Mouse (Mus musculus): Measurements from ENCODE around the gene Trp53tg5.

Trp53tg5 gene

GRCm38 (mm10) chr2:164494126-164494525, 20.6 kb upstream of the Trp53tg5 start:
- no peak for DNase-seq

DNA sequence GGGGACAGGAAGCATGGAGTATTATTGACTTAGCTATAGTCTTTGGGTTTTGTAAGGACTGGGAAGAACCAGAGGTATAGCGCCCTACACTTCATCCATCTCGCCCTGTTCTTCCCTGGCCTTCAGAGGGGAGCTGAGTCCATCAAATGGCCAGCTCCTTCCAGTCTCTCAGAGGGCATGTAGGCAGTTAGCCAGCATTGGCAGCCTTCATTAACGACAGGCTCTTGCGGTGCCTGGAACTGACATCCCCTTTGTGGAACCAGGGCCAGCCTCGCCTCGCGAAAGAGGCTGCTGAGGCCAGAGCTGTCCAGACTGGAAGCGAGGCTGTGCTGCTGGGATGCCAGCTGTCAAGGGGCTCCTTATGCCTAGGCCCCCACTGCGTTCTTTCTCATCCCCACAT, 14.3 kb upstream of the Trp53tg5 start:
- DNase-seq, result peak; percentile 22

- DNase-seq, result no peak
These were observed 13.6 kb upstream of the Trp53tg5 start for GRCm38 (mm10) chr2:164487115-164487527.

DNA sequence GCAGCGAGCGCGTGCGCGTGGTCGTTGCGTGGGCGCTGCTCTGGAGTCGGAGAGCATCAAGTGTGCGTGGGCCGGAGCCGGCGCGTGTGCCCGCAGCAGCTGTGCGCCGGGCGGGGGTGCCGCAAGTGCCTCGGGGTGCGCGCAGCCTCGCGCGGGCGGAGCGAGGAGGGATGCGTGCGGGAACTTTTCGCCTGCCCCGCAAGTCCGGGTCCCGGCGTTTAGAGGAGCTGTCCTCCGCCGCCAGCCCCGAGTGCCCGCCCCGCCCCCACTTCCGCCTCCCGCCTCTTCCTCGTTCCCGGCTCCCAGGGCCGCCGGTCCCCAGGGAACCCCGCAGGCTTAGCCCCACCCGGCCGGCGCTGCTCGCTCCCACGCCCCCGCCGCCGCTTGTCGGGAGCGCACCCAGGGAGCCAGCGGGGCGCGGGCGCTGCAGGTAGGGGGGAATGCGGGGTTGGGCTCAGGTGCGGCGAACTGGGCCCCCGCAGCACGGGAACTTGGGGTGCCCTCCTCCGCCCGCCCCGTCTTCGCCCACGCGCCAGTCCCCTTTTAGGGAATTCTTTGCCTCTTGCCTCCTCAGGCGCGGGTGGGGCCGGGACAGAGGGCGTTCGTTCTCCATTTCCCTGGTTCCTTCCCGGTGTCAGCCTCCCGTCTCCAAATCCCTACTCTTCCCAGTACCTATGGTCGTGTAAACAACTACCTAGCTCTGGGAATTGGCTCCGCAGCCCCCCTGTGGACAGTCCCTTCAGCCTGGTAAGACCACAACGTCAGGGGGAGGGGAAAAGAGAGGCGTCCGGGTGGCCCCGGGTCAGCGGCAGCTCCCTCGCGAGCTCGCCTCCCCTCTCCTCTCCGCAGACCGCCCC, 13.0 kb upstream of the Trp53tg5 start:
- DNase-seq, result peak; percentile 86

GRCm38 (mm10) chr2:164485681-164486257, 12.2 kb upstream of the Trp53tg5 start, which contains the start of gene Dbndd2:
TSS of gene Dbndd2 (plus strand) at chr2:164486106.
- DNase-seq, result no peak

- no peak for DNase-seq
These were observed 3.3 kb downstream of the Trp53tg5 start for GRCm38 (mm10) chr2:164470254-164470653.

- no peak for DNase-seq
These were observed 6.7 kb downstream of the Trp53tg5 start for GRCm38 (mm10) chr2:164466787-164467186.

DNA sequence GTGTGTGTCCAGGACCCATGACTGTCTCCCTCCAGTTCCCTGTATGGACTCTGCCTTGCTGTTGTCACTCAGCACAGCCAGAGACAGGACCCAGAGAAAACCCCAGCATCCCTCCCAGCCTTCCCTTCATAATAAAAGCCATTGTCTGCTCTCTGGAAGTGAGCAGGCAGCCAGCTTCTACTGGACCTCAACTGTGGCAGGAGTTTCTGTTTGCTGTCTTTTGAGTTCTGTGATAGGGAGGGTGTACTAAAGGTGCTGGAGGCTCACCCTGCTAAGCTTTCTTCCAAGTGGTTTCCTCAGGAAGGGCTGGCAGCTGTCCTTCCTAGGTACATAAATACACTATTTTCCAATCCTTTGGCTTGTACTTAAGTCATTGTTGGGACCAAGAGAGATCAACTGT, 8.4 kb downstream of the Trp53tg5 start:
- DNase-seq, result no peak

GRCm38 (mm10) chr2:164460745-164461551, 12.6 kb downstream of the Trp53tg5 start, which contains the start of gene Gm20458:
TSS of gene Gm20458 (plus strand) at chr2:164460967.
- DNase-seq, result peak; percentile 97

GRCm38 (mm10) chr2:164458535-164458934, 15.0 kb downstream of the Trp53tg5 start:
- no peak for DNase-seq

DNA sequence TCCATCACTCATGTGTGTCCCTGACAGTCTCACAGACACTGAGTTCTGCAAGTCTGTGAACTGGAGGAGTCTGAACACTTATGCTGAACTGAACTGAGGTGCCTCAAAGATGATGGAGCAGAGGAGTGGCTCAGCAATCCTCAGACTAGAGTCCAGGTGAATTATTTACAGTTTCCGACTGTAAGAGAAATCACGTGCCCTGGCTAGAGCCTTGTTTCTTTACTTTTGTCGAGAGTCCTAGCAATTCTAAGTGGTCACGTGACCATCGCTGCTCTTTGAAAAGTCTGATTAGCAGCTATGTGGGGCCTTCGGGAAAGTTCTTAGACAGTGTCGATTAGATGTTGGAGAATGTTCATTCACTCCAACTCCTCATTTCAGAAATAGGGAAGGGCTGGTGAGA, 15.6 kb downstream of the Trp53tg5 start:
- DNase-seq, result no peak

GRCm38 (mm10) chr2:164456864-164457300, 16.6 kb downstream of the Trp53tg5 start, which contains the start of gene Sys1:
TSS of gene Sys1 (plus strand) at chr2:164456964.
- DNase-seq, result peak; percentile 36

DNA sequence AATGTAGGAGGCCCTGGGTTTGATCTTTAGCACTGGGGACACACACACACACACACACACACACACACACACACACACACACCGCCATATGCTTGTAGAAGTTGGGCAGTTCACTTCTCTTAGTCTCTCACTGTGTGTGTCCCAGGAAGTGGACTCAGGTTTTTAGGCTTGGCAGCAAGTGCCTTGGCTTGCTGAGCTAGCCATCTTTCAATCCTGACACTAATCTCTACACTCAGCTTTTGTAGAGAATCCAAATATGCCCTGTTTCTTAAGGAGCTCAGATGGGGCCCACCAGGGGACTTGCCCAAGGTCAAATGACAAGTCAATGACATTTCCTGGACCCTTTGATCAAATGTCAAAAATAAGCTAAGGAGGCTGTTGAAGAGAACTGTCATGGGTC, 17.1 kb downstream of the Trp53tg5 start:
- DNase-seq, result no peak

- no peak for DNase-seq
These were observed 17.9 kb downstream of the Trp53tg5 start for GRCm38 (mm10) chr2:164455421-164456190.

- peak; percentile 82 for DNase-seq
These were observed 18.7 kb downstream of the Trp53tg5 start for GRCm38 (mm10) chr2:164454846-164455245.

DNA sequence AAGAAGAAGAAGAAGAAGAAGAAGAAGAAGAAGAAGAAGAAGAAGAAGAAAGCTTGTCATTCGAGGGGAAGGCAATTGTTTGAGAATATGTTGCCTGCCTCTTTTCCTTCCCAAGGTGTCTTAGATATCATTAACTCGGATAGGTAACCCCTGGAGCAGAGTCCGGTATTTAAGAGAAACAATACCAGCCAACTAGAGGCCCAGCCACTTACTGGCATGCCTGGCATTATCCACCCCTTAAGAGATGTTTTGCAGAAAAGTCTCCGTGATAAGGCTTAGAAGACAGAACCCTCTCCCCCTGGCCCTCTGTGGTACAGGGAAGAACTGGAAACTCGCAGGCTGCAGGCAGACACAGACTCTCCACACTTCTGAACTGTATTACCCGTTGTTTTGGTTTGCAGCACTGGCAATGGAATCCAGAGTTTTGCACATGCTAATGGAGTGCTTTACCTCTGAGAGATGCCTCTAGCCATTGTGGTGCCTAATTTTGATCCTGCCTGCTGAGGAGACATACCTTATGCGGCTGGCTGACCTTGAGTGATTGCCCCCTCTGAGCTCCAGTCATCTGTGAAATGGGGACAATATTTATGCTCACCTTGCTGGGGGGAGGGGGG, 19.5 kb downstream of the Trp53tg5 start:
- no peak for DNase-seq

GRCm38 (mm10) chr2:164453047-164453757, 20.3 kb downstream of the Trp53tg5 start:
- no peak for DNase-seq

GRCm38 (mm10) chr2:164452000-164452676, 21.4 kb downstream of the Trp53tg5 start:
- DNase-seq, result no peak

DNA sequence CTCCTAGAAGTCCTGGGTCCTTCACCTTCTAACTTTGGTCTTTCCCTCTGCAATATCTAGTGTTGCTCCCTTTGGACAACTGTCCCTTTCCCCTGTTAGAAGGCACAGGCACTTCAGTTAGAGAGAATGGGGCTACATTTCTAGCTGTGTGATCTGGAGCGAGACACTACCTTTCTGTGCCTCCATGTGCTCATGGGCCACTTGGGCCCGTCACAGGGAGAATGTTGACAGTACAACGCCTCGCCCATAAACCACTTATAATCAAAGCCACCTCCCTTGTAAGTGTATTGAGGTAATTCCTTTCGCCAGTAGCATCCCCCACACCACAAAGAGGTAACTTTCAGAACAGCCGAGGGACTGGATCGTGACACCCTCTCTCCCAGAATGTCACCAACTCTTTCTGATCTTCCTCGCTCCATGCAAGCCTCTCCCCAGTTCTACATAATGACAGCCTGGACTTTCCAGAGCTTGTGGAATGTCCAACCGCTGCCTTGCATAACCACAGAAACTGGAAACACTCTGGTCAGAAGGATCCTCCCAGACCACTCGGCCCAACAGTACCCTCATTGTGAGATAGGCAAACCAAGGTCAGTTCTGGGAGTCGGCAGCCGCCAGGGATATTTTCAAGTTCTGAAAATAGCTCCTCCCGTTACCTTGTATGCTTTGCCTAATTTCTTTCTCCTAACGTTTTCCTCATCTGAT, 24.0 kb downstream of the Trp53tg5 start:
- DNase-seq, result no peak

DNA sequence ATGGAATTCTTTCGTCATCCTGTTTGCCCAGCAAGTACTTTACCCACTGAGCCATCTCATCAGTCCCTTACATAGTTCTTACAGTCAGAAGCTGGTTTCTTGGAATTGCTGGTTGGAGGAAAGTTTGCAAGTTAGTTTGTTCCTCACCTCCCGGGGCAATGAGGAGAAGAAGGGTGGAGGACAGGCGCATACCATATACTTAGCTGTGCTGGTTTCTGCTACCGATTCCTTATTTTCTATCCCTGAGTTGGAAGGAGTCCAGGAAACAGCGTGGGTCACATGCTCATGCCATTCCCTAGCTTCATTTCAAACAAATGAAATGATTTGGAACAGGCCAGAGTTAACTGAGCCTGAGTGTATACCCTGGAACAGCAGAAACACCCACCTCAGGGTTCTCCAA, 24.6 kb downstream of the Trp53tg5 start:
- no peak for DNase-seq
